Mouse (Mus musculus): ENCODE results near the gene Tuft1.

DNA sequence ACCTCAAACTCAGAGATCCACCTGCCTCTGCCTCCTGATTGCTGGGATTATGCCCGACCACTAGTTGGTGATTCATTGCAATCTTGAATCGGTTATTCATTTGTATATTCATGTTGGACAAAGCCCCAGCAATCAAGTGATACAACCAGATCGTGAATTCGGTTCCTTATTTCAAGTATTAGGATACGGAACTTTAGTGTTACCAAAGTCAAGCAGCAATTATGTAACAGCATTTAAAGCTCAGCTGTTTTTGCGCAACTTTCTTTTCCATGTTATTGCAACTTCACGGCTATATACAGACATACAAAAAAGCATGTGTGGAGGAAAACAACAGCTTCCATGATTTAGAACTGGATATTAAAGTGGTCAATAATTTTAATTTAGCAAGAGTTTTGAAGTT, 75.7 kb downstream of the Tuft1 start:
- TF ChIP-seq ZC3H11A (IDR thresholded peaks at IDR 0.05; ENCODE audit: borderline replicate concordance, low read depth, low read length) (no peak), ZNF384 (IDR thresholded peaks at IDR 0.05; ENCODE audit: low read depth, low read length) (no peak), MAFK (IDR thresholded peaks at IDR 0.05; ENCODE audit: insufficient read depth, low read depth, low read length) (no peak), CHD2 (IDR thresholded peaks at IDR 0.05; ENCODE audit: low read depth, low read length) (no peak)
